Comparison of ENCODE assay signal across 19 mouse cellular contexts in genomic region chr13:96215046-96215445, GRCm38 (mm10).
"Had no signal": no experiment of that assay in that cellular context is flagged by ENCODE, and none has a peak within 500 bp of the region (broad histone marks: within the 10 kb centered on the region; RNA-seq: fewer than 3 reads in every experiment).

No protein-coding gene starts in this region.

- H3K27me3 ChIP-seq: kidney, embryonic 15.5 days; limb, embryonic 13.5 days; liver, embryonic 15.5 days; megakaryocyte, embryonic 14.5 days; midbrain, embryonic 15.5 days; neural tube, embryonic 13.5 days; stomach, embryonic 15.5 days had no signal

- H3K4me3 ChIP-seq: kidney, embryonic 15.5 days; limb, embryonic 13.5 days; liver, embryonic 15.5 days; megakaryocyte, embryonic 14.5 days; midbrain, embryonic 15.5 days; neural tube, embryonic 13.5 days; stomach, embryonic 15.5 days had no signal

- ATAC-seq: midbrain, embryonic 15.5 days had no signal

- H3K4me2 ChIP-seq: kidney, embryonic 15.5 days; limb, embryonic 13.5 days; liver, embryonic 15.5 days; lung, embryonic 14.5 days; midbrain, embryonic 11.5 days; midbrain, embryonic 15.5 days; neural tube, embryonic 13.5 days; stomach, embryonic 15.5 days had no signal

- DNase-seq: kidney, adult 2 months; kidney, postnatal 25 days; layer of hippocampus, adult 9-11 months; layer of hippocampus, postnatal 36 days; lung, embryonic 14.5 days; lung, postnatal 10 days; lung, postnatal 4 days; retina, postnatal 1 day; right cerebral cortex, postnatal 4 days; thymus, adult 2 months; thymus, postnatal 25 days had no signal

- H3K4me1 ChIP-seq: kidney, embryonic 15.5 days; limb, embryonic 13.5 days; liver, embryonic 15.5 days; megakaryocyte, embryonic 14.5 days; midbrain, embryonic 15.5 days; neural tube, embryonic 13.5 days; stomach, embryonic 15.5 days had no signal

- H3K27ac ChIP-seq: kidney, embryonic 15.5 days; limb, embryonic 13.5 days; liver, embryonic 15.5 days; midbrain, embryonic 15.5 days; neural tube, embryonic 13.5 days; stomach, embryonic 15.5 days had no signal

- H3K9ac ChIP-seq: kidney, embryonic 15.5 days; limb, embryonic 13.5 days; liver, embryonic 15.5 days; lung, embryonic 14.5 days; midbrain, embryonic 15.5 days; neural tube, embryonic 13.5 days; stomach, embryonic 15.5 days had no signal

- H3K9me3 ChIP-seq: kidney, embryonic 15.5 days; limb, embryonic 13.5 days; liver, embryonic 15.5 days; midbrain, embryonic 15.5 days; neural tube, embryonic 13.5 days; stomach, embryonic 15.5 days had no signal

- H3K36me3 ChIP-seq: kidney, embryonic 15.5 days; limb, embryonic 13.5 days; liver, embryonic 15.5 days; midbrain, embryonic 15.5 days; neural tube, embryonic 13.5 days; stomach, embryonic 15.5 days had no signal
